Mouse (Mus musculus) liver, embryonic 11.5 days (tissue): ENCODE measurements around the gene Rnf111. TPM values are rescaled to one million over a fixed set of nuclear protein-coding genes. Genes with fewer than 3 reads are reported as not detected.

ENCODE experiments used
- ATAC-seq: fragments of 200-750 bp; cut with Nextera tagmentation; replicated peaks from 2 replicates; pipeline ENCODE4 v1.8.0; 2017; ENCODE audit warnings: moderate number of reproducible peaks, mild to moderate bottlenecking, moderate TSS enrichment, moderate library complexity; ENCODE audit not compliant: low FRiP score
- DNase-seq: peaks from one replicate; pipeline ENCODE4 v3.0.0-alpha.2; 2017; ENCODE audit warnings: low spot score
- H3K27ac ChIP-seq: fragments of 300-500 bp; sonication (generic); 2 replicates; pipeline ENCODE4 v1.5.1; 2014; ENCODE audit warnings: mild to moderate bottlenecking, low read depth, low read length, control low read depth
- H3K27me3 ChIP-seq: fragments of 300-500 bp; sonication (generic); replicated peaks from 2 replicates; pipeline ENCODE4 v1.6.1; 2014; ENCODE audit warnings: low read length, mixed read lengths; ENCODE audit not compliant: control insufficient read depth, insufficient read depth
- H3K36me3 ChIP-seq: fragments of 300-500 bp; sonication (generic); 2 replicates; pipeline ENCODE4 v1.6.1; 2014; ENCODE audit warnings: mild to moderate bottlenecking, low read length, moderate library complexity, mixed read lengths; ENCODE audit not compliant: control insufficient read depth, insufficient read depth
- H3K4me1 ChIP-seq: fragments of 300-500 bp; sonication (generic); replicated peaks from 2 replicates; pipeline ENCODE4 v1.6.1; 2014; ENCODE audit warnings: low read length, mixed read lengths; ENCODE audit not compliant: control insufficient read depth, insufficient read depth
- H3K4me2 ChIP-seq: fragments of 300-500 bp; sonication (generic); 2 replicates; pipeline ENCODE4 v1.6.1; 2014; ENCODE audit warnings: mild to moderate bottlenecking, control low read depth, moderate library complexity
- H3K4me3 ChIP-seq: fragments of 300-500 bp; sonication (generic); 2 replicates; pipeline ENCODE4 v1.5.1; 2014; ENCODE audit warnings: low read depth, low read length, control low read depth
- H3K9ac ChIP-seq: fragments of 300-500 bp; sonication (generic); 2 replicates; pipeline ENCODE4 v1.6.1; 2014; ENCODE audit warnings: low read depth, low read length, control low read depth
- H3K9me3 ChIP-seq: fragments of 300-500 bp; sonication (generic); 2 replicates; pipeline ENCODE4 v1.6.1; 2016; ENCODE audit warnings: low read length, inconsistent platforms, mixed read lengths; ENCODE audit not compliant: control insufficient read depth
- WGBS: fragments of 180-500 bp; shearing (Covaris S2); extraction: QIAGEN DNeasy Blood & Tissue Kit; methylation state at CpG from one replicate; pipeline ENCODE4 v1.1.7; 2014; 5-methylcytosine and 5-hydroxymethylcytosine counted together
- polyA plus RNA-seq: library from polyadenylated mRNA; unstranded; fragments of >200 nt; fragmentation: Nextera tagmentation; extraction: Ambion mirVana; gene quantifications from 2 replicates; pipeline ENCODE4 v1.2.1, GENCODE M21; 2014

Gene Rnf111
- polyA plus RNA-seq, 1 experiment from 2014 or later: 23.3 TPM

DNA sequence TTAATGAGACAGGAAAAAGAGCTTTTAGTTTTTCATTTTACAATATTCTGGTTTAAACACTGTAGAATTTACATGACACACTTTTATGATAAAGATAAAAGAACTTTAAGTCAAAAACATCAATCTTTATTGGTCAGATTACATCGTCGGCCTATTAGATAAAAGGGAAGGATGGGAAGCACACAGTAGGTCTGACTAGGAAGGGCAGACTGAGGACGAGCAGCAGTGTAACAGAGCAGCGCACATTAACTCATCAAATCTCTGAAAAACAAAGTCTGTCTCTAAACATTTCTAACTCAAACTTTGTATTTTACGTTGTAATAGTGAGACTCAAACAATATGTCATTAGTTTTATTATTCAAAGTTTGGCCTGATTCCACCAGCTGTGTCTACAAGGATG, 54.5 kb downstream of the Rnf111 start:
- Histone ChIP-seq H3K4me3 (no peak overlapping the region), H3K27ac (no peak overlapping the region), H3K4me2 (no peak overlapping the region), H3K36me3 (peaks cover 26% of the 10 kb centered on the region), H3K9me3 (no peaks in the 10 kb centered on the region), H3K4me1 (no peaks in the 10 kb centered on the region), H3K9ac (no peak overlapping the region), H3K27me3 (no peaks in the 10 kb centered on the region)
- ATAC-seq (no peak), DNase-seq (no peak)
- 97% methylated on average over 5 of the region's 5 CpGs for WGBS

DNA sequence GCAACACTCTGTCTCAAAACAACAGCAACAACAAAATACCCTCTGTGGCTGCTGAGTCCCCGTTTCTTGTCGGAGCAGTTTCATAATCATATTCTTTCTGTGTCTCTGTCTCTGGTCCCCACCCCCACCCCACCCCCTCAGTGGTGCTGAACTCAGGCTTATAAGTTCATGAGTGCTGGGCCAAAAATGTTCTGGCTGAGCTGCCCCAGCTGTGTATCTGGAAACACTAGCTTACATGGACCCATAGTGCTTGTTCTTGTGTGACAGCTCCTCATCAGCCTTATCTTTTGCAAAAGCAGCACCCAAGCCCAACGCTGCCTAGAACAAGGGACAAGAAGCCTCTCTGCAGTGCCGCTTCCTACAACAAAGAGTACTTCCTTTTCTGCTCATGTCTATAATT, 63.6 kb downstream of the Rnf111 start:
- 88% methylated on average over 4 of the region's 4 CpGs for WGBS
- Histone ChIP-seq H3K4me1 (no peaks in the 10 kb centered on the region), H3K9ac (no peak overlapping the region), H3K36me3 (peaks cover 19% of the 10 kb centered on the region), H3K27me3 (no peaks in the 10 kb centered on the region), H3K4me3 (no peak overlapping the region), H3K4me2 (no peak overlapping the region), H3K27ac (no peak overlapping the region), H3K9me3 (no peaks in the 10 kb centered on the region)
- DNase-seq (no peak), ATAC-seq (no peak)

- WGBS: 94% methylated on average over 2 of the region's 2 CpGs
- Histone ChIP-seq H3K4me2 (no peak overlapping the region), H3K36me3 (peaks cover 23% of the 10 kb centered on the region), H3K9me3 (no peaks in the 10 kb centered on the region), H3K27ac (no peak overlapping the region), H3K4me3 (no peak overlapping the region), H3K27me3 (no peaks in the 10 kb centered on the region), H3K4me1 (peaks cover 4% of the 10 kb centered on the region; the same call in 1 of the 2 replicates), H3K9ac (no peak overlapping the region)
- DNase-seq: no peak
- no peak for ATAC-seq
These were observed 80.9 kb downstream of the Rnf111 start for GRCm38 (mm10) chr9:70422661-70423060.

- Histone ChIP-seq H3K9me3 (no peaks in the 10 kb centered on the region), H3K4me3 (peak within 1 kb of the TSS; percentile 92), H3K27ac (peak within 1 kb of the TSS; percentile 91), H3K9ac (peak within 1 kb of the TSS; percentile 98), H3K4me1 (peaks cover 4% of the 10 kb centered on the region; the same call in 1 of the 2 replicates), H3K4me2 (peak within 1 kb of the TSS; percentile 75), H3K27me3 (no peaks in the 10 kb centered on the region), H3K36me3 (peaks cover 30% of the 10 kb centered on the region)
- DNase-seq (peak; percentile 91), ATAC-seq (peak; percentile 98)
- 2% methylated on average over 45 of the region's 45 CpGs for WGBS
These were observed 82.1 kb downstream of the Rnf111 start, which contains the start of gene Ccnb2 for GRCm38 (mm10) chr9:70421257-70422056. Ccnb2 (minus strand) TSS chr9:70421547.

DNA sequence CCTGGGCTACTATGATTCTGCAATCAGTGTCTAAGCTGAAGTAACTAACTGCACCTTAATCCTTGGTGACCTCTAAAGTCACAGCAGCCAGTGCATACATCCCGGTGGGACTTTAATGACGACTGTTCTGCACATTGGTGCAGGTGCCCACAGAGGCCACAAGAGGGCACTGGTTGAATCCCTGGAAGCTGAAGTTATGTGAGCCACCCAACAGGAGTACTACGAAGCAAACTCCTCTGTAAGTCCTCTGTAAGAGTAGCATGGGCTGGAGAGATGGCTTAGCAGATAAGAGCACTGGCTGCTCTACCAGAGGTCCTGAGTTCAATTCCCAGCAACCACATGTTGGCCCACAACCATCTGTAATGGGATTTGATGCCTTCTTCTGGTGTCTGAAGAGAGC, 87.1 kb downstream of the Rnf111 start:
- Histone ChIP-seq H3K4me1 (0 out of 2 replicates have a peak, but pooled peaks cover 4% of the 10 kb centered on the region), H3K27ac (no peak overlapping the region), H3K4me3 (no peak overlapping the region), H3K4me2 (no peak overlapping the region), H3K36me3 (peaks cover 45% of the 10 kb centered on the region), H3K27me3 (no peaks in the 10 kb centered on the region), H3K9ac (no peak overlapping the region), H3K9me3 (no peaks in the 10 kb centered on the region)
- DNase-seq (no peak), ATAC-seq (no peak)
- 74% methylated on average over 3 of the region's 3 CpGs for WGBS

GRCm38 (mm10) chr9:70413038-70413437, 90.5 kb downstream of the Rnf111 start:
- H3K27me3 ChIP-seq: no peaks in the 10 kb centered on the region
- no peak for ATAC-seq
- no peaks in the 10 kb centered on the region for H3K4me1 ChIP-seq
- 89% methylated on average over 7 of the region's 7 CpGs for WGBS
- H3K4me2 ChIP-seq: no peak overlapping the region
- H3K9me3 ChIP-seq: no peaks in the 10 kb centered on the region
- no peak overlapping the region for H3K4me3 ChIP-seq
- no peak overlapping the region for H3K9ac ChIP-seq
- peaks cover 57% of the 10 kb centered on the region for H3K36me3 ChIP-seq
- no peak for DNase-seq
- H3K27ac ChIP-seq: no peak overlapping the region

- WGBS: 82% methylated on average over 11 of the region's 11 CpGs
- ATAC-seq: no peak
- Histone ChIP-seq H3K4me2 (no peak overlapping the region), H3K9me3 (no peaks in the 10 kb centered on the region), H3K36me3 (peaks cover 45% of the 10 kb centered on the region), H3K9ac (no peak overlapping the region), H3K27me3 (no peaks in the 10 kb centered on the region), H3K4me3 (no peak overlapping the region), H3K27ac (no peak overlapping the region), H3K4me1 (no peaks in the 10 kb centered on the region)
- no peak for DNase-seq
These were observed 92.9 kb downstream of the Rnf111 start for GRCm38 (mm10) chr9:70410668-70411067.

- ATAC-seq: no peak
- WGBS: 94% methylated on average over 8 of the region's 8 CpGs
- H3K27ac ChIP-seq: no peak overlapping the region
These were observed 93.8 kb downstream of the Rnf111 start for GRCm38 (mm10) chr9:70409743-70410142.

DNA sequence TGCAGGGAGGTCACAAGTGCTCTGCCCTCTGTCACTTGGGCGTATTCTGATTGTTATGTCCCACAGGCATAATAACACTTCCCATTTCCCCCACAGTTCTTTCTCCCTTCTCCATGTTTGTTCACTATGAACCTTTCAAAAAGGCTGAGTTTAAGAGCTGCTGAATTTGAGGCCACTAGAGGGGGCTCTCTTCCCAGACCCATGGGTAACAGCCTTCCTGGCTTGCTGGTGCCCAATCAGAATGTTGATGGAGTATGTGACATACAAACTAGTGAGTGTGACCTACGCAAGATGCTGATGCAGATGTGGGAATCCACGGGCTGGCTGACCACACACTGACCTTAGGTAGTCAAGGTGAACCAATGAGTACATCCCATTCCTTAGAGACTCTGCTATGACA, 94.7 kb downstream of the Rnf111 start:
- Histone ChIP-seq H3K4me1 (no peaks in the 10 kb centered on the region), H3K36me3 (peaks cover 34% of the 10 kb centered on the region), H3K9ac (no peak overlapping the region), H3K27me3 (no peaks in the 10 kb centered on the region), H3K4me2 (no peak overlapping the region), H3K9me3 (no peaks in the 10 kb centered on the region), H3K27ac (no peak overlapping the region), H3K4me3 (no peak overlapping the region)
- DNase-seq: no peak
- 87% methylated on average over 3 of the region's 3 CpGs for WGBS
- no peak for ATAC-seq

More at GRCm38 (mm10) chr9:70409743-70410142, 93.8 kb downstream of the Rnf111 start:
- peaks cover 40% of the 10 kb centered on the region for H3K36me3 ChIP-seq
- H3K4me1 ChIP-seq: no peaks in the 10 kb centered on the region
- DNase-seq: no peak
- H3K9ac ChIP-seq: no peak overlapping the region
- no peak overlapping the region for H3K4me3 ChIP-seq
- no peak overlapping the region for H3K4me2 ChIP-seq
- H3K9me3 ChIP-seq: no peaks in the 10 kb centered on the region
- H3K27me3 ChIP-seq: no peaks in the 10 kb centered on the region
